Mouse (Mus musculus) cerebellum, adult 9-11 months (tissue): ENCODE results near the gene Ilk.

Experiments
- DNase-seq: peaks from one replicate; pipeline ENCODE4 v3.0.0; 2022

Ilk gene

DNA sequence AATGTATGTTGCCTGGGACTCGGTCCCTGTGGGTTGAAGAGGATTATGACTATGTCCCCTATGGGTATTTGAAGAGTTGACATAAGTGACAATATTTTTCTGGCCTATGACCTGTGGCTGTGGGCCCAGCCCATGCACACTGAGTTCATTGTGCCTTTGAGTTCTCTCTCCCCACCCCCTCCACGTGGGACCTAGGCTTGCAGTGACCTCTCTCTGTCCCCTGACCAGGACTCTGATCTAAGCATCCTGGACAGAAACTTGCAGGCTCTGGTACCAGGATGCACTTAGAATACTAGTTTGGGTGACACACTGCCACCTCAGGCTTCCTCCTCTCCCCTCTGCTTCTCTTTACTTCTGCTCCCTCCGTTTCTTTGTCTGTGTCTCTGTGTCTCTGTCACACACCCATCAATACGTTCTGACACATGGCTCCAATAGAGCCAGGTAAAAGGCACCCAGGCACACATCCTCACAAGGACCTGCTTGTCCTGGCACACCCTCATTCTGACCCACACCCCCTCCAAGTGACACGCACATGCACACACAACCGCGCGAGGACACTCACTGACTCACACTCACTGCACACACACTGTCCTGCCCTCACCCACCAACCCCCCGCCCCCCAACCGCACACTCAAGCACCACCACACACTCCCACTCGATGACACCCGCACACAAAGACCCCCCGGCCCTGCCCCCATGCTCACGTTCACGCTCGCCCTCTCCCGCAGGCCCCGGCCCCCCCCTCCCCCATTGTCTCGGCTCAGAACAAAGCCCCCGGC is 50.3 kb downstream of the Ilk start:
- DNase-seq: no peak

DNA sequence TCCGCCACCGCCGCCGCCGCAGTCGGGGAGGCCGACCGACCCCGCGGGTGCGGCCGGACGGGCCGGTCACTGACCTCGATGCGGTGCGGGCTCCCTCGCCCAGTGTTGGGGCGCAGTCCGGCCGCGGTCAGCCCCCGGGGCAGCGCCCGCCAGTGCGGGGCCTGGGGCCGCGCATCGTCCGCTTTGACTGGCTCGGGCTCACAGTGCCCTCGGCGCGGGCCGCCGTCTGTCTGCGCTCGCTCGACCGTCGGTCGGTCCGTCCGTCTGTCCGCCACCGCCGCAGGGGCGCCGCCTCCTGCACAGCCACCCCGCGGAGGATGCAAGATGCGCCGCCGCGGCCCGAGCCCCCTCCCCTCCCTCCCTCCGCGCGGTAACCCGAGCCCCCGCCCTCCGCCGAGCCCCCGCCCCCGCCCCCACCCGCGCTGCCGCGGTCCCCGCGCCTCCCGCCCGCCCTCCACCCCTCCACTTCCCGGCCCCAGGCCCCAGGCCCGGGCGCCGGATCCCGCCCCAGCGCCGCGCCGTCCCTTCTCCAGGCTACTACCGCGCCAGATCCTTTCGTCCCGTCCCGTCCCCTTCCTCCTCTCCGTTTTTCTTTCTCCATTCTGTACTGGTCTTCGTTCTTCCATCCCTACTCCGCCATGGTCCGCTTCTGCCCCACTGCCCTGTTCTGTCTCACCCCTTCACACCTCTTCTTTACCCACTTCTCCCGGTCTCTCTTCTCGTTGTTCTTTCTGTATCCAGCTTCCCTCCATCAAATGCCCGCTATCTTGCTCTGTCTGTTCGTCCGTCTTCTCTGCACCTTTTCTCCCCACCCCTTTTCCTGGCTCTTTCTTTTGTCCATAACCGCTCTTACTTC is 51.1 kb downstream of the Ilk start, which contains the start of gene Dchs1:
Gene Dchs1, minus strand, starts transcription at position 370 of the 856 bp plus-strand sequence.
- DNase-seq: no peak

GRCm38 (mm10) chr7:105791147-105791546 is 54.8 kb downstream of the Ilk start:
- DNase-seq: no peak
